Mouse (Mus musculus): ENCODE data around the gene Mrgpra2a.
"Not testable (repeated sequence)": the region's sequence is repeated elsewhere in the genome, so short reads cannot be mapped to it uniquely, and the experiment has no call there.

DNA sequence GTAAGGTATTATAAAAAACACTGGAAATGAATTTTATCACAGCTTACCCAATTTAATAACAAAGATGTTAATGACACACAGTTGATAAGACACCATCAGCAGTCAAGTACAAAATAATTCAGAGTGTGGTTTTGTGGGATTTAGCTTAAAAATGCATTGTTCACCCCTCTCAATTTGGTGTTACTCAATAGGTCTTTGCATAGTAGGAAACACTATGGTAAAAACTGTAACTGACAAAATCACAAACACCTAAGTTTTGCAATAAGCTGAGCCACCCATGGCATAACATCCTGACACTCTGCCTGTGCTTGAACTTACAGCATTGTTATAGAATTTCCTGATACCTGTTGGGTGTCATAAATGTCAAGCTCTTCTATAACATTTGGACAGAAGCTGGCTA lies 39.3 kb upstream of the Mrgpra2a start:
- not testable (repeated sequence) for TF ChIP-seq POLR2A (IDR thresholded peaks at IDR 0.05; ENCODE audit: borderline replicate concordance, control insufficient read depth, low read depth, low read length); CTCF (IDR thresholded peaks at IDR 0.05; ENCODE audit: control insufficient read depth, insufficient read depth, low read length)

All from bone marrow, adult 2 months (tissue).